Mouse (Mus musculus) hindbrain, embryonic 15.5 days (tissue): ENCODE measurements around the gene Cenps. TPM values are rescaled to one million over a fixed set of nuclear protein-coding genes. Genes with fewer than 3 reads are reported as not detected.
"Not testable (repeated sequence)": the region's sequence is repeated elsewhere in the genome, so short reads cannot be mapped to it uniquely, and the experiment has no call there.

ENCODE experiments used
- ATAC-seq: fragments of 200-750 bp; cut with Nextera tagmentation; 2 replicates; pipeline ENCODE4 v1.8.0; 2017; ENCODE audit warnings: low read depth, moderate number of reproducible peaks, moderate TSS enrichment; ENCODE audit not compliant: low FRiP score
- H3K27ac ChIP-seq: fragments of 300-500 bp; sonication (generic); replicated peaks from 2 replicates; pipeline ENCODE4 v1.5.1; 2015; ENCODE audit warnings: mild to moderate bottlenecking, inconsistent platforms
- H3K27me3 ChIP-seq: fragments of 300-500 bp; sonication (generic); 2 replicates; pipeline ENCODE4 v1.6.1; 2015; ENCODE audit warnings: control low read depth, inconsistent platforms
- H3K36me3 ChIP-seq: fragments of 300-500 bp; sonication (generic); 2 replicates; pipeline ENCODE4 v1.6.1; 2015; ENCODE audit warnings: control low read depth, inconsistent platforms
- H3K4me1 ChIP-seq: fragments of 300-500 bp; sonication (generic); replicated peaks from 2 replicates; pipeline ENCODE4 v1.6.1; 2015; ENCODE audit warnings: control low read depth, inconsistent platforms
- H3K4me2 ChIP-seq: fragments of 300-500 bp; sonication (generic); 2 replicates; pipeline ENCODE4 v1.6.1; 2015; ENCODE audit warnings: moderate library complexity, mild to moderate bottlenecking, inconsistent platforms
- H3K4me3 ChIP-seq: fragments of 300-500 bp; sonication (generic); 2 replicates; pipeline ENCODE4 v1.5.1; 2015; ENCODE audit warnings: mild to moderate bottlenecking, inconsistent platforms
- H3K9ac ChIP-seq: fragments of 300-500 bp; sonication (generic); 2 replicates; pipeline ENCODE4 v1.6.1; 2015; ENCODE audit warnings: inconsistent platforms
- H3K9me3 ChIP-seq: fragments of 300-500 bp; sonication (generic); 2 replicates; pipeline ENCODE4 v1.6.1; 2016; ENCODE audit warnings: control low read depth, inconsistent platforms
- WGBS: fragments of 180-500 bp; shearing (Covaris S2); methylation state at CpG from one replicate; pipeline ENCODE4 v1.1.7; 2015; 5-methylcytosine and 5-hydroxymethylcytosine counted together
- polyA plus RNA-seq: library from polyadenylated mRNA; unstranded; fragments of >200 nt; fragmentation: Nextera tagmentation; extraction: Ambion mirVana; gene quantifications from 2 replicates; pipeline ENCODE4 v1.2.1, GENCODE M21; 2015

Cenps gene
- polyA plus RNA-seq, 1 experiment from 2014 or later = 18.8 TPM

- H3K4me3 ChIP-seq = no peak overlapping the region
- no peak overlapping the region for H3K9ac ChIP-seq
- H3K27me3 ChIP-seq = no peaks in the 10 kb centered on the region
- peaks cover 27% of the 10 kb centered on the region for H3K4me1 ChIP-seq
- H3K4me2 ChIP-seq = no peak overlapping the region
- peaks cover 4% of the 10 kb centered on the region for H3K36me3 ChIP-seq
- ATAC-seq = no peak
- WGBS = 74% methylated on average over 7 of the region's 7 CpGs
- H3K9me3 ChIP-seq = no peaks in the 10 kb centered on the region
- H3K27ac ChIP-seq = no peak overlapping the region
Observed at GRCm38 (mm10) chr4:149170394-149170931, 33.0 kb upstream of the Cenps start.

GRCm38 (mm10) chr4:149169926-149170325, 32.5 kb upstream of the Cenps start:
- not testable (repeated sequence) for H3K9me3 ChIP-seq, H3K4me2 ChIP-seq, H3K9ac ChIP-seq, H3K27ac ChIP-seq, ATAC-seq, H3K36me3 ChIP-seq, H3K4me3 ChIP-seq, H3K27me3 ChIP-seq
- 76% methylated on average over 8 of the region's 8 CpGs for WGBS
- H3K4me1 ChIP-seq = peaks cover 32% of the 10 kb centered on the region

DNA sequence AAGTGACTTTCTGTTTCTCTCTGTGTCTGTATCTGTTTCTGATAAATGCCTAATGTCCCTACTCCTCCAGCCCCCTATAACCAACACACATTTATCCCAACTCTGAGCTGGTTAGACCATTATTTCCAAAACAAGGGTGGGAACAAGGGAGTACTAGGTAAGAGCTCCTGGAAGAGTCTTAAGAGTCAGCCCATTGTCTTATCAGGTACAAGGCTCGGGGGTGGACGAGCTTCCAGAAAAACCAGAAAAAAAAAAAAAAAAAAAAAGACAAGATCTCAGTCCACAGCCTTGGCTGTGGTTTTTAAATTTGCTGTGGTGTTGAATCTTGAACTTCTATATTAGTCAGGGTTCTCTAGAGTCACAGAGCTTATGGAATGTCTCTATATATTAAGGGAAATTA, 30.6 kb upstream of the Cenps start:
- WGBS = 71% methylated on average over 2 of the region's 2 CpGs

GRCm38 (mm10) chr4:149166957-149167611, 29.7 kb upstream of the Cenps start:
- H3K9ac ChIP-seq = peak overlapping the region; percentile 57
- ATAC-seq = peak; percentile 67
- H3K9me3 ChIP-seq = no peaks in the 10 kb centered on the region
- 2% methylated on average over 27 of the region's 27 CpGs for WGBS
- H3K4me2 ChIP-seq = peak overlapping the region; percentile 93
- peak overlapping the region; percentile 75 for H3K27ac ChIP-seq
- H3K4me3 ChIP-seq = peak overlapping the region; percentile 89
- H3K27me3 ChIP-seq = no peaks in the 10 kb centered on the region
- peaks cover 10% of the 10 kb centered on the region; the same call in 1 of the 2 replicates for H3K36me3 ChIP-seq
- peaks cover 22% of the 10 kb centered on the region for H3K4me1 ChIP-seq

More for the DNA sequence above, 30.6 kb upstream of the Cenps start:
- Histone ChIP-seq H3K9me3 (no peaks in the 10 kb centered on the region), H3K9ac (no peak overlapping the region), H3K4me2 (no peak overlapping the region), H3K27me3 (no peaks in the 10 kb centered on the region), H3K27ac (no peak overlapping the region), H3K36me3 (peaks cover 10% of the 10 kb centered on the region; the same call in 1 of the 2 replicates), H3K4me3 (no peak overlapping the region), H3K4me1 (peaks cover 31% of the 10 kb centered on the region)
- no peak for ATAC-seq

- no peaks in the 10 kb centered on the region for H3K27me3 ChIP-seq
- H3K4me3 ChIP-seq = peak within 1 kb of the TSS; percentile 89
- peak within 1 kb of the TSS; percentile 75 for H3K9ac ChIP-seq
- peaks cover 11% of the 10 kb centered on the region; the same call in 1 of the 2 replicates for H3K36me3 ChIP-seq
- ATAC-seq = peak; percentile 99
- WGBS = under 1% methylated on average over 59 of the region's 59 CpGs
- H3K4me2 ChIP-seq = peak within 1 kb of the TSS; percentile 93
- H3K27ac ChIP-seq = peak within 1 kb of the TSS; percentile 75
- H3K9me3 ChIP-seq = no peaks in the 10 kb centered on the region
- H3K4me1 ChIP-seq = peaks cover 21% of the 10 kb centered on the region
Observed at GRCm38 (mm10) chr4:149166215-149166946, 29.0 kb upstream of the Cenps start, which contains the start of gene Pgd. Gene Pgd (minus strand): TSS chr4:149166771.

GRCm38 (mm10) chr4:149164150-149164549, 26.7 kb upstream of the Cenps start:
- no peak for ATAC-seq
- no peaks in the 10 kb centered on the region for H3K27me3 ChIP-seq
- H3K27ac ChIP-seq = no peak overlapping the region
- peaks cover 21% of the 10 kb centered on the region for H3K4me1 ChIP-seq
- 75% methylated on average over 5 of the region's 5 CpGs for WGBS
- H3K4me3 ChIP-seq = no peak overlapping the region
- H3K9ac ChIP-seq = no peak overlapping the region
- peaks cover 29% of the 10 kb centered on the region for H3K36me3 ChIP-seq
- H3K4me2 ChIP-seq = no peak overlapping the region
- H3K9me3 ChIP-seq = no peaks in the 10 kb centered on the region

DNA sequence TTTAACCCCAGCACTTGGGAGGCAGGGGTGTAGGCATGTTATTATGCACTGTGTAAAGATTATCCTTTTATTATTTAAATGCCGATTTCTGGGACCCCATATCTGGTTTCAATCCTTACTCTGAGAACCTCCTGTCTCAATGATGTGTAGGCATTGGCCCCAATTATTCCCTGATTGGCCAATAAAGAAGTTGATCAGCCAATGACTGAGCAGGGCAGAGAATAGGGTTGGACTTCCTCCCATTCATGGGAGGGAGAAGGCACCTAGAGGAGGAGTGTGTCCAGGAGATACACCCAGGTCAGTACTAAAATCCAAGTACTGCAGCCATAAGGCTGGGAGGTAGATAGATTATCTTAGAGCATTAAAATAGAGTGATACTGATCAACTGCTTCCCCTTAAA, 25.8 kb upstream of the Cenps start:
- H3K4me3 ChIP-seq = no peak overlapping the region

GRCm38 (mm10) chr4:149161166-149161565, 23.7 kb upstream of the Cenps start:
- no peak for ATAC-seq
- H3K4me3 ChIP-seq = no peak overlapping the region
- H3K4me2 ChIP-seq = no peak overlapping the region
- WGBS = 95% methylated on average over 6 of the region's 6 CpGs
- H3K36me3 ChIP-seq = peaks cover 55% of the 10 kb centered on the region
- no peaks in the 10 kb centered on the region for H3K27me3 ChIP-seq
- no peak overlapping the region for H3K27ac ChIP-seq
- H3K9me3 ChIP-seq = no peaks in the 10 kb centered on the region
- H3K4me1 ChIP-seq = peaks cover 12% of the 10 kb centered on the region
- no peak overlapping the region for H3K9ac ChIP-seq

More for the DNA sequence above, 25.8 kb upstream of the Cenps start:
- Histone ChIP-seq H3K9me3 (no peaks in the 10 kb centered on the region), H3K4me1 (peaks cover 21% of the 10 kb centered on the region), H3K27me3 (no peaks in the 10 kb centered on the region), H3K27ac (no peak overlapping the region), H3K4me2 (no peak overlapping the region), H3K9ac (no peak overlapping the region), H3K36me3 (peaks cover 37% of the 10 kb centered on the region)
- no peak for ATAC-seq
- WGBS = 77% methylated on average over 1 of the region's 1 CpGs

DNA sequence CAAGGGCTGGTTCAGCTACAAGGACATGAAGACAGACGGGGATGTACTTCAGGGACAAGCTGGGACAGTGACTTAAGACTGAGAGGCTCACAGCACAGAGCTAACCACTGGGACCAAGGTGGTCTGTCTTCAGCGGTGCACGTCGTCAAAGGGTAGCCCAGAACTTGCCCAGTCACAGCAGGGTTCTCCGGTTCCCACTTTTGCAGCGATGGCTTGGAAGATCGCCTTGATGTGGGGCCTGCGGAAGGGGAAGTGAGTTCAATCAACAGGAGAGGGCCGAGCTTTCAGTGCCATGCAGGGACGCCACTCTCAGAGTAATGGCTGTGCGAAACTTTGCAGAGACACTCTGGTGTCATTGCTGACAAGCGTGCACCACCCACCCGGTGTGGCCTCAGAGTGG, 22.5 kb upstream of the Cenps start:
- Histone ChIP-seq H3K9me3 (no peaks in the 10 kb centered on the region), H3K27me3 (no peaks in the 10 kb centered on the region), H3K9ac (no peak overlapping the region), H3K27ac (no peak overlapping the region), H3K4me2 (no peak overlapping the region), H3K4me1 (peaks cover under 1% of the 10 kb centered on the region; the same call in 1 of the 2 replicates), H3K4me3 (no peak overlapping the region), H3K36me3 (peaks cover 68% of the 10 kb centered on the region)
- 87% methylated on average over 13 of the region's 13 CpGs for WGBS
- no peak for ATAC-seq

GRCm38 (mm10) chr4:149159203-149159602, 21.8 kb upstream of the Cenps start:
- Histone ChIP-seq H3K9ac (no peak overlapping the region), H3K4me2 (no peak overlapping the region), H3K4me3 (no peak overlapping the region), H3K36me3 (peaks cover 69% of the 10 kb centered on the region), H3K27ac (no peak overlapping the region), H3K4me1 (no peaks in the 10 kb centered on the region), H3K27me3 (no peaks in the 10 kb centered on the region), H3K9me3 (no peaks in the 10 kb centered on the region)
- WGBS = 82% methylated on average over 2 of the region's 2 CpGs
- no peak for ATAC-seq

DNA sequence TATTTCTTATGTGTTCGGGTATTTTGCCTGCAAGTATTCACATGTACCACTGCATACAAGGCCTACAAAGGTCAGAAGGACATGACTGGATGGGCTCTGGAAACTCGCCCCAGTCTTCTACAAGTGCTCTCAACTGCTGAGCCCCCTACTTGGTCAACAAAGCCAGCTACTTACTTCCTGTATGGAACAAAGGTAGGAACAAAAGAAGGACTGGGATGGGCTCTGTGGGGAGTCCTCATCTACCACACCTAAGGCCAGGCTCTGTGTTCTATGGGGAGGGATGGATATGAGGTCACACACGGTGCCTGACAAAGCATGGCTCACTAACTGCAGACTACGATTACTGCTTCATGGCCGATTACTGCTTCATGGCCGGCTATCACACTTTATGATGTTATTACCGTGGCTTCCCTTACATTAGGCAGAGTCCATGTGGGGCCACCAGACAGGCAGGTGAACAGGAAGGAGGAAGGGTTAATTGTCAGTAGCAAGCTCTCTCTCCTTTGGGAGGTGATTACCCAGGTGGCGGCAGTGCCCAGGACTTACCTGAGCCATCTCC, 20.1 kb upstream of the Cenps start:
- Histone ChIP-seq H3K9ac (no peak overlapping the region), H3K27ac (no peak overlapping the region), H3K36me3 (peaks cover 82% of the 10 kb centered on the region), H3K4me2 (no peak overlapping the region), H3K9me3 (no peaks in the 10 kb centered on the region), H3K4me3 (no peak overlapping the region), H3K27me3 (no peaks in the 10 kb centered on the region), H3K4me1 (no peaks in the 10 kb centered on the region)
- 91% methylated on average over 8 of the region's 8 CpGs for WGBS
- ATAC-seq = no peak

DNA sequence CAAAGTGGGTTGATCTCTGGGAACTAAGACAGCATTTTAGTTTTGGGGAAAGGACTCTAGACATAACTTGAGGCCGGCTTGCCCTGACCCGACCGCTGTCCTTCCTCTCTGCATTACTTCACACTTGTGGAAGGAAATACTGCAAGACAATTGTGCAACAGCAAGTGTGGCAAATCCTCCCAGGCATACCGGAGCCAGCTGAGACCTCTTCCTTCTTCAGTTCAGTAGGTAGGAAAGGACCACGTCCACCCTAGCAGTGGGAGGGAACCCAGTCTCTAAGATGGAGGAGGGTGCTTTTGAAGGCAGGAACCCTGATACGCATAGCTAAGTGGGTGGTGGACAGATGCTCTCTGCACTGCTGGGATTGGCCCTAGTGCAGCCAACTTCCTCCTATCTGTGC, 18.3 kb upstream of the Cenps start:
- H3K9me3 ChIP-seq = no peaks in the 10 kb centered on the region
- H3K27ac ChIP-seq = no peak overlapping the region
- H3K4me1 ChIP-seq = no peaks in the 10 kb centered on the region
- ATAC-seq = no peak
- H3K4me2 ChIP-seq = no peak overlapping the region
- H3K4me3 ChIP-seq = no peak overlapping the region
- no peak overlapping the region for H3K9ac ChIP-seq
- H3K27me3 ChIP-seq = no peaks in the 10 kb centered on the region
- 97% methylated on average over 6 of the region's 6 CpGs for WGBS
- H3K36me3 ChIP-seq = peaks cover 89% of the 10 kb centered on the region
